Mouse (Mus musculus) ES-Bruce4 (cell line): Measurements from ENCODE around the gene Tnfrsf17.
"Not testable (repeated sequence)": the region's sequence is repeated elsewhere in the genome, so short reads cannot be mapped to it uniquely, and the experiment has no call there.

ENCODE experiments used
- CTCF ChIP-seq: IDR thresholded peaks from one replicate; pipeline ENCODE4 v1.8.1; 2011; ENCODE audit warnings: low read depth, low read length
- EP300 ChIP-seq: IDR thresholded peaks from 2 replicates; pipeline ENCODE4 v1.6.1; 2011; ENCODE audit warnings: low read depth, low read length; ENCODE audit not compliant: insufficient read depth
- POLR2A ChIP-seq: IDR thresholded peaks from one replicate; pipeline ENCODE4 v1.8.1; 2011; ENCODE audit warnings: low read length; ENCODE audit not compliant: insufficient read depth

GRCm38 (mm10) chr16:11288873-11289272, 24.7 kb upstream of the Tnfrsf17 start:
- not testable (repeated sequence) for TF ChIP-seq EP300, CTCF, POLR2A
